Mouse (Mus musculus): Measurements from ENCODE around the gene Prr7. TPM values are rescaled to one million over a fixed set of nuclear protein-coding genes. Genes with fewer than 3 reads are reported as not detected.

The Prr7 gene
- total RNA-seq, 4 experiments from 2014 or later = 50.8 to 62.7 (median 59.7) TPM

- no peak for DNase-seq (ENCODE audit: low spot score in 2 of 2)
Measured at GRCm38 (mm10) chr13:55448131-55448530, 15.9 kb upstream of the Prr7 start.

GRCm38 (mm10) chr13:55449205-55449604 lies 14.9 kb upstream of the Prr7 start:
- DNase-seq (ENCODE audit: low spot score in 2 of 2) = no peak

GRCm38 (mm10) chr13:55449679-55450441 lies 14.2 kb upstream of the Prr7 start:
- no peak for DNase-seq (ENCODE audit: low spot score in 2 of 2)

- peak in 1 of 2 experiments; percentile 57 for DNase-seq (ENCODE audit: low spot score in 2 of 2)
Measured at GRCm38 (mm10) chr13:55450511-55450980, 13.5 kb upstream of the Prr7 start.

- no peak for DNase-seq (ENCODE audit: low spot score in 2 of 2)
Measured at GRCm38 (mm10) chr13:55451296-55451695, 12.8 kb upstream of the Prr7 start.

GRCm38 (mm10) chr13:55451785-55452549 lies 12.1 kb upstream of the Prr7 start:
- no peak for DNase-seq (ENCODE audit: low spot score in 2 of 2)

- DNase-seq (ENCODE audit: low spot score in 2 of 2) = no peak
Measured at GRCm38 (mm10) chr13:55462965-55463364, 1.1 kb upstream of the Prr7 start.

- no peak for DNase-seq (ENCODE audit: low spot score in 2 of 2)
Measured at GRCm38 (mm10) chr13:55463399-55464026, 554 bp upstream of the Prr7 start.

GRCm38 (mm10) chr13:55465184-55465583 lies 1.1 kb downstream of the Prr7 start:
- DNase-seq (ENCODE audit: low spot score in 2 of 2) = no peak

- no peak for DNase-seq (ENCODE audit: low spot score in 2 of 2)
Measured at GRCm38 (mm10) chr13:55465830-55466440, 1.9 kb downstream of the Prr7 start.

- no peak for DNase-seq (ENCODE audit: low spot score in 2 of 2)
Measured at GRCm38 (mm10) chr13:55468851-55469560, 4.9 kb downstream of the Prr7 start.

- peak in 1 of 2 experiments; percentile 67 for DNase-seq (ENCODE audit: low spot score in 2 of 2)
Measured at GRCm38 (mm10) chr13:55470372-55470771, 6.3 kb downstream of the Prr7 start.

GRCm38 (mm10) chr13:55471156-55471818 lies 7.2 kb downstream of the Prr7 start:
- peak; percentile 64 to 69 for DNase-seq (ENCODE audit: low spot score in 2 of 2)

GRCm38 (mm10) chr13:55471819-55472131 lies 7.7 kb downstream of the Prr7 start:
- no peak for DNase-seq (ENCODE audit: low spot score in 2 of 2)

- DNase-seq (ENCODE audit: low spot score in 2 of 2) = peak; percentile 68 to 79
Measured at GRCm38 (mm10) chr13:55472132-55473022, 8.3 kb downstream of the Prr7 start.

- DNase-seq (ENCODE audit: low spot score in 2 of 2) = no peak
Measured at GRCm38 (mm10) chr13:55473076-55473831, 9.2 kb downstream of the Prr7 start.

- no peak for DNase-seq (ENCODE audit: low spot score in 2 of 2)
Measured at GRCm38 (mm10) chr13:55473961-55474360, 9.9 kb downstream of the Prr7 start.

GRCm38 (mm10) chr13:55474621-55475069 lies 10.6 kb downstream of the Prr7 start:
- peak in 1 of 2 experiments; percentile 81 for DNase-seq (ENCODE audit: low spot score in 2 of 2)

- DNase-seq (ENCODE audit: low spot score in 2 of 2) = no peak
Measured at GRCm38 (mm10) chr13:55475750-55476149, 11.7 kb downstream of the Prr7 start.
